9 mouse cellular contexts compared by ENCODE assay signal in the genomic region with DNA sequence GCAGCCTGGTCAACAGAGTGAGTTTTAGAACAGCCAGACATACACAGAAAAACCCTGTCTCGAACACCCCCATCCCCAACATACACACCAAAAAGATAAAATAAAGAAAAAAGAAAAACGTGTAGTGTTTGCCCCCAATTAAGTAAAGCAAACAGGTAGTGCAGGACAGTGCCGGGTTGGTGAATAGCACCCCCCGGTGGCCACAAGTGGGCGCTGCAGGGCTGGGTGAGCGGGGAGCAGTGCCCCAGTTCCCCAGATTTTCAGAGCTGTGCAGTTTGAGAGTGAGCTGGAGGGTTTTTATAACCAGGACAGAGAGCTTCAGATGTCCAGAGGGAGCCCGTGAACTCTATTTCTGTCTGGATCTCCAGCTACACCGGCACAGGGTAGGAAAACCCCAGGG. TPM values are rescaled to one million over a fixed set of nuclear protein-coding genes. Genes with fewer than 3 reads are reported as not detected.
DNase-seq lines count a peak whose midpoint lies in the region; ATAC-seq and TF ChIP-seq lines count a peak whose summit lies in the region.
"Had no signal": no experiment of that assay in that cellular context is flagged by ENCODE, and none has a peak within 500 bp of the region (broad histone marks: within the 10 kb centered on the region; RNA-seq: fewer than 3 reads in every experiment).

No protein-coding gene starts in this region.

- no peak overlapping the region for H3K4me2 ChIP-seq in midbrain, embryonic 16.5 days (ENCODE audit: low read length)
- H3K4me2 ChIP-seq: stomach, embryonic 15.5 days had no signal

- DNase-seq in adrenal gland, adult (ENCODE audit: inconsistent age in 2 of 2, low spot score in 1 of 2) = peak; percentile 42 to 75
- DNase-seq in adrenal gland, postnatal 4 days (ENCODE audit: low spot score in 2 of 2) = no peak
- peak; percentile 44 to 48 for DNase-seq in left cerebral cortex, postnatal 14 days (ENCODE audit: low spot score in 2 of 2)
- no peak for DNase-seq in left cerebral cortex, adult 8-10 months (ENCODE audit: low spot score in 2 of 2)
- peak; percentile 30 to 50 for DNase-seq in layer of hippocampus, postnatal 14 days (ENCODE audit: low spot score in 2 of 2)
- peak; percentile 68 for DNase-seq in splenic B cell, adult 2 months (ENCODE audit: low read depth, low spot score)

- 32% methylated on average over 8 of the region's 8 CpGs for WGBS in midbrain, embryonic 16.5 days

- no peak overlapping the region for H3K9ac ChIP-seq in midbrain, embryonic 16.5 days (ENCODE audit: low read depth, low read length)
- H3K9ac ChIP-seq: stomach, embryonic 15.5 days had no signal

- TF ChIP-seq POLR2A in bone marrow macrophage, adult 2 months (IDR thresholded peaks at IDR 0.05; ENCODE audit: borderline replicate concordance, low read depth, low read length) = no peak

- intact Hi-C loops in left cerebral cortex, postnatal 14 days (cut with DNase I) = loop anchor here (5.0 kb wide), 1 partner anchor 55 kb away; no protein-coding TSS in a partner anchor

- ATAC-seq in midbrain, embryonic 16.5 days = no peak

- peak; percentile 58; the same call in 1 of the 2 replicates for TF ChIP-seq CTCF in bone marrow macrophage, adult 2 months (IDR thresholded peaks at IDR 0.05; ENCODE audit: low read depth, low read length)

- H3K4me3 ChIP-seq in bone marrow macrophage, adult 2 months (ENCODE audit: insufficient read depth, low read length) = no peak overlapping the region
- H3K4me3 ChIP-seq in midbrain, embryonic 16.5 days (ENCODE audit: low read depth, low read length) = no peak overlapping the region
- H3K4me3 ChIP-seq: stomach, embryonic 15.5 days had no signal

- no peaks in the 10 kb centered on the region for H3K4me1 ChIP-seq in bone marrow macrophage, adult 2 months (ENCODE audit: control insufficient read depth, insufficient read depth, low read length)
- H3K4me1 ChIP-seq in midbrain, embryonic 16.5 days (ENCODE audit: control insufficient read depth, insufficient read depth, low read length) = no peaks in the 10 kb centered on the region; the same call in 1 of the 2 replicates
- H3K4me1 ChIP-seq: stomach, embryonic 15.5 days had no signal

- H3K27me3 ChIP-seq in splenic B cell, adult 2 months (ENCODE audit: control insufficient read depth, insufficient read depth, low read length, poor library complexity, severe bottlenecking) = no peaks in the 10 kb centered on the region; the same call in 1 of the 2 replicates
- H3K27me3 ChIP-seq in midbrain, embryonic 16.5 days (ENCODE audit: control insufficient read depth, insufficient read depth, low read depth, low read length) = peaks cover 52% of the 10 kb centered on the region

- H3K27ac ChIP-seq in bone marrow macrophage, adult 2 months (ENCODE audit: insufficient read depth, low read depth, low read length) = no peak overlapping the region
- H3K27ac ChIP-seq in midbrain, embryonic 16.5 days (ENCODE audit: low read length) = no peak overlapping the region
- H3K27ac ChIP-seq: stomach, embryonic 15.5 days had no signal

- H3K36me3 ChIP-seq in splenic B cell, adult 2 months (ENCODE audit: control insufficient read depth, insufficient read depth, low read length, poor library complexity, severe bottlenecking) = no peaks in the 10 kb centered on the region
- H3K36me3 ChIP-seq in midbrain, embryonic 16.5 days (ENCODE audit: control insufficient read depth, insufficient read depth, low read length) = no peaks in the 10 kb centered on the region
- H3K36me3 ChIP-seq: stomach, embryonic 15.5 days had no signal

- 0 out of 2 replicates have a peak, but pooled peaks cover 3% of the 10 kb centered on the region for H3K9me3 ChIP-seq in midbrain, embryonic 16.5 days (replicated peaks; ENCODE audit: control insufficient read depth, low read length, poor library complexity, severe bottlenecking)
- H3K9me3 ChIP-seq: stomach, embryonic 15.5 days had no signal

RNA-seq across cellular contexts. Expression of a gene that starts 28.8 kb away (rescaled TPM):
- 1 to 10 TPM; 7.0 to 8.2 TPM for total RNA-seq in adrenal gland, postnatal 4 days (2021)
- 10 to 100 TPM in 1 of 2 experiments, 1 to 10 TPM in 1; 8.8 to 14.5 TPM for total RNA-seq in left cerebral cortex, postnatal 14 days (2021)
- 10 to 100 TPM; 26.2 to 34.1 (median 29.1) TPM for total RNA-seq in left cerebral cortex, adult 8-10 months (2022)
- not detected in 2 replicates for polyA plus RNA-seq in bone marrow macrophage, adult 2 months (2012; ENCODE audit: insufficient read depth, insufficient read length, missing spikeins)
- total RNA-seq in layer of hippocampus, postnatal 14 days (2021) = 10 to 100 TPM; 20.9 to 24.6 TPM
- polyA plus RNA-seq in midbrain, embryonic 16.5 days (2015; fragmentation: Nextera tagmentation; extraction: Ambion mirVana) = 2.9 and 3.3 TPM in 2 replicates

RNA-seq across cellular contexts. Expression of a gene that starts 51.4 kb away (rescaled TPM):
- 1 to 10 TPM; 7.6 to 9.9 TPM for total RNA-seq in adrenal gland, postnatal 4 days (2021)
- total RNA-seq in left cerebral cortex, postnatal 14 days (2021) = 10 to 100 TPM; 74.2 to 75.5 TPM
- total RNA-seq in left cerebral cortex, adult 8-10 months (2022) = 10 to 100 TPM; 85.4 to 98.3 (median 97.3) TPM
- polyA plus RNA-seq in bone marrow macrophage, adult 2 months (2012; ENCODE audit: insufficient read depth, insufficient read length, missing spikeins) = 0.36 and 1.6 TPM in 2 replicates
- total RNA-seq in layer of hippocampus, postnatal 14 days (2021) = 100 to 1,000 TPM; 146 to 149 TPM
- 5.5 and 6.4 TPM in 2 replicates for polyA plus RNA-seq in midbrain, embryonic 16.5 days (2015; fragmentation: Nextera tagmentation; extraction: Ambion mirVana)

Comparison
In these comparisons a context has a peak if more than half of its experiments do, and no peak if none do; other contexts are left out.
1. DNase-seq: peak in adrenal gland, adult (2 of 2), left cerebral cortex, postnatal 14 days (2 of 2), layer of hippocampus, postnatal 14 days (2 of 2) and splenic B cell, adult 2 months (single experiment); none in adrenal gland, postnatal 4 days (0 of 2) and left cerebral cortex, adult 8-10 months (0 of 2).
2. RNA of a gene that starts 51.4 kb away (total RNA-seq): 146 to 149 TPM in layer of hippocampus, postnatal 14 days, 85.4 to 98.3 TPM in left cerebral cortex, adult 8-10 months and 74.2 to 75.5 TPM in left cerebral cortex, postnatal 14 days; 7.6 to 9.9 TPM in adrenal gland, postnatal 4 days; every median in the first group is over 4 times any median in the second.